Mouse (Mus musculus) frontal cortex, postnatal 25 days (tissue): ENCODE measurements at regions not wholly inside any gene's neighbourhood (a gene's known extent, or its start where the extent isn't known, plus 50 kb on each side); places are given as distances from the start of the nearest gene placed in this dataset.

Experiments used
- DNase-seq, 2 experiments: peaks; one replicate each; pipeline ENCODE4 v3.0.0; 2022; ENCODE audit warnings: low spot score in 2 of 2

- DNase-seq: no peak
Measured at GRCm38 (mm10) chr7:73139901-73140300, 235.4 kb upstream of the Rgma start.

GRCm38 (mm10) chr7:73141167-73141566 is 234.1 kb upstream of the Rgma start:
- DNase-seq: no peak

GRCm38 (mm10) chr7:73143902-73144301 is 231.4 kb upstream of the Rgma start:
- no peak for DNase-seq

- no peak for DNase-seq
Measured at GRCm38 (mm10) chr7:73144846-73145245, 230.5 kb upstream of the Rgma start.

GRCm38 (mm10) chr7:73147251-73147650 is 228.1 kb upstream of the Rgma start:
- no peak for DNase-seq

- no peak for DNase-seq
Measured at GRCm38 (mm10) chr7:73150436-73150835, 224.9 kb upstream of the Rgma start.

GRCm38 (mm10) chr7:73151586-73152467 is 223.5 kb upstream of the Rgma start:
- DNase-seq: no peak

- DNase-seq: no peak
Measured at GRCm38 (mm10) chr7:73153668-73154067, 221.6 kb upstream of the Rgma start.

- DNase-seq: no peak
Measured at GRCm38 (mm10) chr7:73158833-73159232, 216.5 kb upstream of the Rgma start.

- DNase-seq: no peak
Measured at GRCm38 (mm10) chr7:73160968-73161367, 214.3 kb upstream of the Rgma start.

- DNase-seq: no peak
Measured at GRCm38 (mm10) chr7:73163687-73164086, 211.6 kb upstream of the Rgma start.

- no peak for DNase-seq
Measured at GRCm38 (mm10) chr7:73165521-73165920, 209.8 kb upstream of the Rgma start.

- DNase-seq: no peak
Measured at GRCm38 (mm10) chr7:73169416-73169815, 205.9 kb upstream of the Rgma start.

GRCm38 (mm10) chr7:73172615-73173014 is 202.7 kb upstream of the Rgma start:
- no peak for DNase-seq

- DNase-seq: no peak
Measured at GRCm38 (mm10) chr7:73183761-73184160, 191.5 kb upstream of the Rgma start.

- DNase-seq: no peak
Measured at GRCm38 (mm10) chr7:73184208-73185070, 190.9 kb upstream of the Rgma start.

GRCm38 (mm10) chr7:73185071-73185531 is 190.2 kb upstream of the Rgma start:
- DNase-seq: peak in 1 of 2 experiments; percentile 22

GRCm38 (mm10) chr7:73185591-73185990 is 189.7 kb upstream of the Rgma start:
- no peak for DNase-seq

- no peak for DNase-seq
Measured at GRCm38 (mm10) chr7:73186501-73186900, 188.8 kb upstream of the Rgma start.

- no peak for DNase-seq
Measured at GRCm38 (mm10) chr7:73191388-73192278, 183.7 kb upstream of the Rgma start.

GRCm38 (mm10) chr7:73192839-73193238 is 182.5 kb upstream of the Rgma start:
- DNase-seq: no peak

GRCm38 (mm10) chr7:73195306-73195705 is 180.0 kb upstream of the Rgma start:
- no peak for DNase-seq
